Mouse (Mus musculus) heart, embryonic 14.5 days (tissue): Measurements from ENCODE around the gene Prdx1. TPM values are rescaled to one million over a fixed set of nuclear protein-coding genes. Genes with fewer than 3 reads are reported as not detected.

Source experiments
- ATAC-seq: fragments of 200-750 bp; cut with Nextera tagmentation; 2 replicates; pipeline ENCODE4 v1.8.0; 2017; ENCODE audit warnings: low read depth, moderate TSS enrichment; ENCODE audit not compliant: insufficient number of reproducible peaks, insufficient read depth, low FRiP score
- H3K27ac ChIP-seq, 2 experiments: fragments of 200-500 bp in 1 of 2; fragments of 300-500 bp in 1 of 2; sonication (generic) in 1 of 2; replicated peaks in 1 of 2; 2 replicates each; pipeline ENCODE4 v1.5.1; 2012 to 2014; ENCODE audit warnings: low read depth in 2 of 2, low read length in 2 of 2, control low read depth in 1 of 2, mild to moderate bottlenecking in 1 of 2, mixed read lengths in 1 of 2; ENCODE audit not compliant: control insufficient read depth in 1 of 2, insufficient read depth in 1 of 2
- H3K27me3 ChIP-seq: fragments of 300-500 bp; sonication (generic); 2 replicates; pipeline ENCODE4 v1.6.1; 2014; ENCODE audit warnings: mild to moderate bottlenecking, low read length, control low read depth; ENCODE audit not compliant: control insufficient read depth, insufficient read depth
- H3K36me3 ChIP-seq: fragments of 300-500 bp; sonication (generic); 2 replicates; pipeline ENCODE4 v1.6.1; 2014; ENCODE audit warnings: mild to moderate bottlenecking, control low read depth, low read length, mixed read lengths; ENCODE audit not compliant: control insufficient read depth, insufficient read depth
- H3K4me1 ChIP-seq, 2 experiments: fragments of 200-500 bp in 1 of 2; fragments of 300-500 bp in 1 of 2; sonication (generic) in 1 of 2; 2 replicates each; pipeline ENCODE4 v1.6.1; 2012 to 2014; ENCODE audit warnings: low read length in 2 of 2, control low read depth in 1 of 2, mixed read lengths in 1 of 2; ENCODE audit not compliant: control insufficient read depth in 2 of 2, insufficient read depth in 2 of 2
- H3K4me2 ChIP-seq: fragments of 300-500 bp; sonication (generic); 2 replicates; pipeline ENCODE4 v1.6.1; 2014; ENCODE audit warnings: mild to moderate bottlenecking, low read length
- H3K4me3 ChIP-seq, 2 experiments: fragments of 200-500 bp in 1 of 2; fragments of 300-500 bp in 1 of 2; sonication (generic) in 1 of 2; 2 replicates each; pipeline ENCODE4 v1.5.1; 2012 to 2014; ENCODE audit warnings: low read length in 2 of 2, mild to moderate bottlenecking in 2 of 2, control low read depth in 1 of 2, low read depth in 1 of 2, moderate library complexity in 1 of 2; ENCODE audit not compliant: control insufficient read depth in 1 of 2, insufficient read depth in 1 of 2
- H3K9ac ChIP-seq: fragments of 300-500 bp; sonication (generic); 2 replicates; pipeline ENCODE4 v1.6.1; 2014; ENCODE audit warnings: mild to moderate bottlenecking, low read length
- H3K9me3 ChIP-seq: fragments of 300-500 bp; sonication (generic); 2 replicates; pipeline ENCODE4 v1.6.1; 2016; ENCODE audit warnings: low read length, control low read depth; ENCODE audit not compliant: control insufficient read depth
- WGBS: fragments of 180-500 bp; shearing (Covaris S2); extraction: QIAGEN DNeasy Blood & Tissue Kit; methylation state at CpG from one replicate; pipeline ENCODE4 v1.1.7; 2014; 5-methylcytosine and 5-hydroxymethylcytosine counted together
- polyA plus RNA-seq: library from polyadenylated mRNA; unstranded; fragments of >200 nt; fragmentation: Nextera tagmentation; extraction: Ambion mirVana; gene quantifications from 2 replicates; pipeline ENCODE4 v1.2.1, GENCODE M21; 2014

The Prdx1 gene
- polyA plus RNA-seq, 1 experiment from 2014 or later = 971 TPM

DNA sequence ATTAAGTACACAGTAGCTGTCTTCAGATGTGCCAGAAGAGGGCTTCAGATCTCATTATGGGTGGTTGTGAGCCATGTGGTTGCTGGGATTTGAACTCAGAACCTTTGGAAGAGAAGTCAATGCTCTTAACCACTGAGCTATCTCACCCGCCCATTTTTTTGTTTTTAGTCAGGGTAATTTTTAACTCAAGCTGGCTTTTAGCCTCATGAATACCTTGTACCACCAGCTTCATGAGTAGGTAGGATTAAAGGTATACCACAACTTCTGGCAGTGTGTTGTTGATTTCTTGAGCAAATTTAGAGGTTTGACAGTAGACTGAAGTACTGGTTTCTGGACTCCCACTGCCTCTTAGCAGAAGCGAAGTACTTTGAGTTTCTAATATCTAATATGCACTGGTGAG lies 6.8 kb downstream of the Prdx1 start:
- 87% methylated on average over 2 of the region's 2 CpGs for WGBS
- Histone ChIP-seq H3K4me2 (no peak overlapping the region), H3K9me3 (no peaks in the 10 kb centered on the region), H3K9ac (no peak overlapping the region), H3K27ac (no peak overlapping the region), H3K4me3 (no peak overlapping the region), H3K27me3 (no peaks in the 10 kb centered on the region), H3K4me1 (peaks cover 0 to 5% of the 10 kb centered on the region in 2 experiments; a peak in 2 of 4 replicates), H3K36me3 (peaks cover 100% of the 10 kb centered on the region)
- no peak for ATAC-seq

GRCm38 (mm10) chr4:116693785-116694184 lies 8.4 kb downstream of the Prdx1 start:
- no peak for ATAC-seq
- H3K36me3 ChIP-seq = peaks cover 98% of the 10 kb centered on the region
- 80% methylated on average over 2 of the region's 2 CpGs for WGBS

DNA sequence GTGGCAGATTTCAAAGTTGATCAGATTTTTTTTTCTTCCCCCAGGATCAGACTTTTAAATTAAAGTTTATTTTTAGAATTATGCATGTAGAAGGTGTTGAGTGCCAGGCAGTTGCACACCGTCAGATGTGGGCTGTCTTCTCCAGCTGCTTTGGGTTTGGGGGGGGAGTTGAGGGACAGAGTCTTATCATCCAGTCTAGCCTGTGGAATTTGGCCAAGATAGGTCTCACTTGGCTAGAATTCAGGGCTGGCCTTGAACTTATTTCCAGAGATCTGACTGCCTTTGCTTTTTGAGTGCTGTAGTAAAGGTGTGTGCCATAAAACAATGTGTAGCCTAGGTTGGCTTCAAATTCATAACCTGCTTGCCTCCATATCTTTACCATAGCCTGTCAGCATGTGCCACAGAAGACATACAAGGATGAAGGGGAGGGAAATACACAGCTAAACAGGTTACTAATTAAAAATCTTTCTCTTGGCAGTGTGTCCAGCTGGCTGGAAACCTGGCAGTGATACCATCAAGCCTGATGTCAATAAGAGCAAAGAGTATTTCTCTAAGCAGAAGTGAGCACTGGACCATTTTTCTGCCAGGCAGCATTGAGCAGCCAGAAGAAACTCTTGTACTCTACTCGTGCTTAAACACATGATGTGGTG lies 13.5 kb downstream of the Prdx1 start:
- Histone ChIP-seq H3K4me2 (no peak overlapping the region), H3K36me3 (peaks cover 89% of the 10 kb centered on the region), H3K27me3 (no peaks in the 10 kb centered on the region), H3K9ac (no peak overlapping the region), H3K9me3 (no peaks in the 10 kb centered on the region), H3K4me3 (no peak overlapping the region), H3K4me1 (peaks cover 2 to 5% of the 10 kb centered on the region in 2 experiments), H3K27ac (peak overlapping the region in 1 of 2 experiments; percentile 37; a peak in 1 of 4 replicates)
- 16% methylated on average over 2 of the region's 2 CpGs for WGBS
- ATAC-seq = no peak

More at GRCm38 (mm10) chr4:116693785-116694184, 8.4 kb downstream of the Prdx1 start:
- Histone ChIP-seq H3K9ac (no peak overlapping the region), H3K9me3 (no peaks in the 10 kb centered on the region), H3K4me1 (peaks cover 2 to 6% of the 10 kb centered on the region in 2 experiments), H3K4me3 (no peak overlapping the region), H3K27me3 (no peaks in the 10 kb centered on the region), H3K27ac (no peak overlapping the region), H3K4me2 (no peak overlapping the region)

DNA sequence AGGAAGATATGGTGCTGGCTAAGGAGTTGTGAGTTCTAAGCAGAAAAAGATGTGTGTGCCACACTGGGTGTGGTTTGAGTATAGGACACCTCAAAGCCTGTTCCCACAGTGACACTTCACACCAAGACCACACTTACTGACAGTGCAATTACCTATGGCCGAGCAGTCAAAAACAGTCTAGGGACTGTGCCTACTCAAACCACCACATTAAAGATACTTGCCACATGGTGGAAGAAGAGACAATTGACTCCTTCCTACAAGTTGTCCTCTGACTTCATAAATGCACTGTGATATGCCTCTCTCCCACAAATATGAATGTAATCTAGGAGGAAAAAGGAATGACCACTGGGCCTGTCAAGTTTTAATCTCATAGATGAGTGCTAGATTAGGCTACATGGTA lies 15.6 kb downstream of the Prdx1 start:
- Histone ChIP-seq H3K9me3 (no peaks in the 10 kb centered on the region), H3K4me2 (no peak overlapping the region), H3K36me3 (peaks cover 84% of the 10 kb centered on the region), H3K27me3 (no peaks in the 10 kb centered on the region), H3K4me3 (no peak overlapping the region), H3K9ac (no peak overlapping the region), H3K27ac (no peak overlapping the region), H3K4me1 (peaks cover 2 to 5% of the 10 kb centered on the region in 2 experiments)
- ATAC-seq = no peak
- WGBS = 81% methylated on average over 1 of the region's 1 CpGs

GRCm38 (mm10) chr4:116703804-116704203 lies 18.5 kb downstream of the Prdx1 start:
- Histone ChIP-seq H3K36me3 (peaks cover 58% of the 10 kb centered on the region), H3K9ac (no peak overlapping the region), H3K27me3 (no peaks in the 10 kb centered on the region), H3K4me1 (peaks cover 0 to 4% of the 10 kb centered on the region in 2 experiments; a peak in 2 of 4 replicates), H3K4me3 (no peak overlapping the region), H3K4me2 (no peak overlapping the region), H3K27ac (no peak overlapping the region), H3K9me3 (no peaks in the 10 kb centered on the region)
- WGBS = 34% methylated on average over 6 of the region's 6 CpGs
- ATAC-seq = no peak

- H3K36me3 ChIP-seq = peaks cover 33% of the 10 kb centered on the region
- H3K4me3 ChIP-seq = peak overlapping the region; percentile 71 to 85
- H3K9me3 ChIP-seq = no peaks in the 10 kb centered on the region
- H3K4me2 ChIP-seq = peak overlapping the region; percentile 78
- no peak for ATAC-seq
- H3K4me1 ChIP-seq = peaks cover 0 to 9% of the 10 kb centered on the region in 2 experiments; a peak in 3 of 4 replicates
- no peaks in the 10 kb centered on the region for H3K27me3 ChIP-seq
- peak overlapping the region; percentile 82 for H3K9ac ChIP-seq
- H3K27ac ChIP-seq = no peak overlapping the region; a peak in 1 of 4 replicates
- 15% methylated on average over 9 of the region's 9 CpGs for whole genome bisulfite sequencing
Observed at GRCm38 (mm10) chr4:116707666-116708065, 22.3 kb downstream of the Prdx1 start.

GRCm38 (mm10) chr4:116708201-116708764 lies 22.9 kb downstream of the Prdx1 start, which contains the start of the genes Mmachc and Ccdc163:
TSS of gene Mmachc (minus strand) at chr4:116708406.
TSS of gene Ccdc163 (plus strand) at chr4:116708509.
- Histone ChIP-seq H3K4me1 (peaks cover 0 to 9% of the 10 kb centered on the region in 2 experiments; a peak in 3 of 4 replicates), H3K27me3 (no peaks in the 10 kb centered on the region), H3K27ac (peak within 1 kb of the TSS in 1 of 2 experiments; percentile 62; a peak in 3 of 4 replicates), H3K9me3 (no peaks in the 10 kb centered on the region), H3K4me2 (peak within 1 kb of the TSS; percentile 88), H3K36me3 (peaks cover 29% of the 10 kb centered on the region), H3K9ac (peak within 1 kb of the TSS; percentile 82), H3K4me3 (peak within 1 kb of the TSS; percentile 71 to 85)
- peak; percentile 97 for ATAC-seq
- under 1% methylated on average over 29 of the region's 29 CpGs for WGBS
